8 mouse cellular contexts compared by ENCODE assay signal in genomic region chr1:87721382-87721781, GRCm38 (mm10). TPM values are rescaled to one million over a fixed set of nuclear protein-coding genes. Genes with fewer than 3 reads are reported as not detected.
DNase-seq lines count a peak whose midpoint lies in the region; ATAC-seq lines count a peak whose summit lies in the region.

No protein-coding gene starts in this region.

- ATAC-seq in megakaryocyte-erythroid progenitor cell, adult 5-6 weeks (replicated peaks; ENCODE audit: low FRiP score, low TSS enrichment, poor library complexity, severe bottlenecking): no peak

- peak; percentile 65 to 71 for DNase-seq in left cerebral cortex, adult 18-20 months (ENCODE audit: low spot score in 2 of 2)
- no peak for DNase-seq in left cerebral cortex, adult 11 months (ENCODE audit: low spot score)
- DNase-seq in adrenal gland, postnatal 36 days: peak; percentile 51 to 56
- peak; percentile 25 for DNase-seq in forelimb bud, embryonic 11.5 days (ENCODE audit: low read depth, low spot score)
- peak; percentile 10 to 57 for DNase-seq in kidney, postnatal 36 days
- DNase-seq in lung, postnatal 14 days: peak; percentile 42
- DNase-seq in right cerebral cortex, postnatal 4 days: peak; percentile 55

RNA-seq across cellular contexts. Expression of gene Atg16l1, which starts 34.3 kb away (rescaled TPM):
- 10 to 100 TPM; 63.7 to 66.4 TPM for total RNA-seq in left cerebral cortex, adult 18-20 months (2021)
- 10 to 100 TPM; 31.8 to 33.2 TPM for total RNA-seq in adrenal gland, postnatal 36 days (2021)
- total RNA-seq in megakaryocyte-erythroid progenitor cell, adult 5-6 weeks (2014; fragmentation: Nextera tagmentation): 43.1 and 47.6 TPM in 2 replicates
- 58.1 and 59.8 TPM in 2 replicates for total RNA-seq in megakaryocyte-erythroid progenitor cell, adult 5-6 weeks (2017)
